Mouse (Mus musculus): Measurements from ENCODE around the gene Cdc42bpg.

Gene Cdc42bpg

DNA sequence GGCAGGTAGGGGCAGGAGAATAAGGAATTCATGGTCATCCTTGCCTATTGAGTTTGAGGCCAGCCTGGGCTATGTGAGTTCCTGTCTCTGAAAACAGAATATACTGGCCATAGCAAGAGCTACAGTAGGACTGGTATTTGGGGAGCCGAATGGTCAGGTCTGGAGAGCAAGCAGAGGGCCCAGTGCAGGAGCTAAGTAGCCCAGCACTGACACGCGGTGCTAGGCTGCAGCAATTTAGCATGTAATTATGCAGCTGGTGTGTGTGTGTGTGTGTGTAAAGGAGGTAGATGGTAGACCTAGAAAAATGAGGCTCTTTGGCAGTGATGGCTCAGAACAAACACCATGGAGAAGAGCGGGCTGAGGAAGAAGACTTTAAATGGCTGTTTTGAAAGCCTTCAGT lies 41.4 kb downstream of the Cdc42bpg start:
- no peak for DNase-seq (ENCODE audit: low read depth, low spot score)

GRCm38 (mm10) chr19:6348717-6349116 lies 42.5 kb downstream of the Cdc42bpg start:
- no peak for DNase-seq (ENCODE audit: low read depth, low spot score)

- DNase-seq (ENCODE audit: low read depth, low spot score), result no peak
Observed at GRCm38 (mm10) chr19:6349215-6349983, 43.1 kb downstream of the Cdc42bpg start.

GRCm38 (mm10) chr19:6351431-6352106 lies 45.3 kb downstream of the Cdc42bpg start:
- DNase-seq (ENCODE audit: low read depth, low spot score), result no peak

- no peak for DNase-seq (ENCODE audit: low read depth, low spot score)
Observed at GRCm38 (mm10) chr19:6352107-6352505, 45.9 kb downstream of the Cdc42bpg start.

DNA sequence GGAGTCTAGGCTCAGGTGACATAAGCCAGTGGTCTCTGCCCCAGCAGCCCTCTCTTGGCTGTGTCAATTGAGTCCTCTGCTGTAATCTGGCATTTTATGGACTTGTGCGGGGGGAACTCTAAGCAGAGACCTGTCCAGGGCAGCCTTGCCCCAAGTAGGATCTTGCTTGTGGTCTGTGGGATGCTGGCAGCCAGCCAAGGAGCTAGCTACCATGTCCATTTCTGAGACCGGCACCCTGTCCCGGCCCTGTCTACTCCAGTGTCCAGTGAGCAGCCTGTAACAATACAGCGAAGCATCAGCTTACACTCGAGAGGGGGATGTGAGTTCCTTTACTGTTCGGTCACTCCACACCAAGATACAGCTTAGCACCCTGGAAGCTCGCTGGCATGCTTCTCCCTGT lies 47.8 kb downstream of the Cdc42bpg start:
- DNase-seq (ENCODE audit: low read depth, low spot score), result no peak

DNA sequence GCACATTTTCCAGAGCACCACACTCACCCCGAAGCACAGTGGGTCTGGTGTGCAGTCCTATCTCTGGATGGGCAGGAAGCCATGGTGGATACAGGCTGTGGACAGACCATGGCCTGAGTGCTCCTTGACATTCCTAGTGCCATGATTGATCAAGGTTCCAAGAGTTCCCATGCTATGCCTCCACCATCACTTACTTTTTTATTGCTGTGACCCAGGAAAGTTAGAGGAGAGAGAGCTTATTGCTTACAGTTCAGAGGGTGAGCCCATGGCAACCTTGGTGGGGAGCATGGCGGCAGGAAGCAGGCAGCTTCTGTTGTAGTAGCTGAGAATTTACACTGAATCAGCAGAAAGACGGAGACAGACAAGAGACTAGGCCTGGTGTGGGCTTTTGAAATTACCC lies 55.0 kb downstream of the Cdc42bpg start:
- DNase-seq (ENCODE audit: low read depth, low spot score), result no peak

DNA sequence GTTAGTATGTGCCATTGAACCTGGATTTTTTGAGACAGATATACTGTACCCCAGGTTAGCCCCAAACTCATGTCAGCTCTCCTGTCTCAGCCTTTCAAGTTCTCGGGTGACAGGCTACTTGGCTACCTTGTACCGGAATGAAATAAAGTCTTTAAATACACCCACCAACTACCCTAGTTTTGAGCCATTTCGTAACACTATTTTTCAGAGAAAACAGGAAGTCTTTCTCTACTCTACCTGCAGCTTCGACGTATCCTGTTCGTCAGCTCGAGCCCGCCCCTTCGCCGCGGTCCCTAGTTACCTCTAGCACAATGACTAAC lies 56.8 kb downstream of the Cdc42bpg start:
- DNase-seq (ENCODE audit: low read depth, low spot score), result no peak

GRCm38 (mm10) chr19:6363411-6364240 lies 57.4 kb downstream of the Cdc42bpg start, which contains the start of gene Sf1:
Gene Sf1 (plus strand): TSS chr19:6363690.
- DNase-seq (ENCODE audit: low read depth, low spot score), result peak; percentile 100

DNA sequence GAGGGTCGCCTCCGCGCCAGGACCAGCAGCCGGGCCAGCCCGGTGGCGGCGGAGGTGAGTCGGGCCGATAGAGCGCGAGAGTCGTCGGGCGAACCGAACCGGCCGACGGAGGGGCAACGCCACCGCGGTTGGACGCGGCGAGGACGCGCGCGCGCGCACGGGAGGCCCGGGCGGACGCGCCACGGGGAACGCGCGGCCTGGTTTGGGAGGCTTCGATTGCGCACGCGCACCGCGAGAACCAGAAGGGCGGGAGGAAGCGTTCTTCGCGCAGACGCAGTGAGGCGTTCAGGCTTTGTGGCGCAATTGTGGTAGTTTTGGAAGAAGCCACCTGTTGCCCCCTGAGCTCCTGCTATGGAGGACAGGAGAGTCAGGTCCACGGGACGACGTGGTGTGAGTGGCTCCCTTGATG lies 58.1 kb downstream of the Cdc42bpg start:
- peak; percentile 90 for DNase-seq (ENCODE audit: low read depth, low spot score)

DNA sequence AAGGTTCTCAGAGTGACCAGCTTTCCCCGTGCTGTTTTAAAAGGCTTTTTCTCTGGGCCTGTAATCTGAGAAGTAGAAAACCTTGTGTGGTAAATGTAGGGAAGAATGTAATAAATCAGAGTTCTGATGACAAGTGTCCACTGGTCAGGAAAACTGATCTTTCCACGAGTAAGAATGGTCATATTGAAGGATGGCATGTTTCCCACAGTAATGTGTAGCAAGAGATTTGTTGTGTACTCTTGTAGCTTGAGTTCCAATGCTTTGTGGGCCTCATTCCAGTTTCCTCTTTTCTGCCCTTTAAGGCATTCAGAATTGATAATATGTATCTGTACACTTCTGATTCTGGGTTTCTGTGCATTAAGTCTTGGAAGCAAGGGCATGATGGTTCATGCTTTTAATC lies 58.6 kb downstream of the Cdc42bpg start:
- no peak for DNase-seq (ENCODE audit: low read depth, low spot score)

DNA sequence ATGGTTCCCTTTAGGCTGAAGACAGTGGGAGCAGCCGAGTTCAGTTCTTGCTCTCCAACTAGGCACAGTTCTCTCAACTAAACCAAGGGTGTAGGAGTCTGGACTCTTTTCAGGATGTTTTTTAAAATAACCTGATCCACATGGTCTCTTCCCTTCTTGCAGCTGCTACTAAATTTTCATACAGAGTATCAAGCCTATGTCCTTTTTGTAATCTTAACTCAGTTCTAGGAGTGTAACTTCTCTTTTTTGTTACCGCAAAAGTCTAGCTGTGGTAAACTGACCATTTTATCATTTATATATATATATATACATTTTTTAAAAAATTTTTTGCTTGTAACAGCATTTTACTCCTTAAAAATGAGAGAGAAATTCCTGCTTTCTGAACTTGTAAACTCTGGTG lies 63.9 kb downstream of the Cdc42bpg start:
- DNase-seq (ENCODE audit: low read depth, low spot score), result no peak

DNA sequence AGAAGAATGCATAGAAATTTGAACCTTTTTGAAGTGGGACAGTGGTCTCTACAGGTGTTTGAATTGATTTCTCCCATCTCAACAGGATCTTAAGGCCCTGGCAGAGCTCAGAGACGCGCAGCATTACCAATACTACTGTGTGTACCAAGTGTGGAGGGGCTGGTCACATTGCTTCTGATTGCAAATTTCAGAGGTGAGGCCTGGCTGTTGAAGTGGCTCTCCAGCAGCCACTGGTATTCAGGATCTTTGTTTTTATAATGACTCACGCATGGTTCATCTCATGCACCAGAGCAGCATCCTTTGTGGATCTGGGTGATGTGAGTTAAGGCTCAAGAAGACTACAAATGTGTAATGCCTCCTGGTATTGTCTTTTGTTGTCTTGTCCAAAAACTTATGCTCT lies 66.2 kb downstream of the Cdc42bpg start:
- no peak for DNase-seq (ENCODE audit: low read depth, low spot score)

DNA sequence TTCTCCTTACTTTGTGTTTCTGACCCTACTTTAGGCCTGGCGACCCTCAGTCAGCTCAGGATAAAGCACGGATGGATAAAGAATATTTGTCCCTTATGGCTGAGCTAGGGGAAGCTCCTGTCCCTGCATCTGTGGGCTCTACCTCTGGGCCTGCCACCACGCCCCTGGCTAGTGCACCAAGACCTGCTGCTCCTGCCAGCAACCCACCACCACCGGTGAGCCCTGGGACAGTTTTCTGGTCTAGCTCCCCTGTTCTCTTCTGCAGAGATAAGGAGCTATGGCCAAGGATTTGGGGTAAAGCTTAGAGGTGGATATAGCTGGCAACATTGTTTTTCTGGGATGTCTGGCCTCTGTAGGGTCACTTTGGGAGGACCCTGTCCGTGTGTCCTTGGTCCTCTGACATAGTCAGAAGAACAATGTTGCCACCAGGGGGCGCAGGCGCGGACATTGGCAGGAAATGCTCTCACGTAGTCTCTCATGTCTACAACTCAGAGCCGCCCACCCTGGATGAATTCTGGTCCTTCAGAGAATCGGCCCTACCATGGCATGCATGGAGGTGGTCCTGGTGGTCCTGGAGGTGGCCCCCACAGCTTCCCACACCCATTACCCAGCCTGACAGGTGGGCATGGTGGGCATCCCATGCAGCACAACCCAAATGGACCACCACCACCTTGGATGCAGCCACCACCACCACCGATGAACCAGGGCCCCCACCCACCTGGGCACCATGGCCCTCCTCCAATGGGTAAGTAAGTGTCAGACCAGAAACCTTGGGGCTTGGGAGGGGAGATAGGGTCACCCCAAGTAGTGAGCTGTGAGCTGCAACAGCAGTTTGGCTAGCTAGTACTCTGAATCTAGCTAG lies 67.5 kb downstream of the Cdc42bpg start:
- DNase-seq (ENCODE audit: low read depth, low spot score), result peak; percentile 70

GRCm38 (mm10) chr19:6374571-6374970 lies 68.3 kb downstream of the Cdc42bpg start:
- DNase-seq (ENCODE audit: low read depth, low spot score), result no peak

Data from forelimb bud, embryonic 11.5 days (tissue).